Mouse (Mus musculus): Measurements from ENCODE around the gene AI464131. TPM values are rescaled to one million over a fixed set of nuclear protein-coding genes. Genes with fewer than 3 reads are reported as not detected.

The AI464131 gene
- polyA plus RNA-seq, 1 experiment from 2014 or later: 10.3 TPM

Other genes with a start within 250 kb of the AI464131 start
- 49.7 and 50.2 TPM in 2 replicates for gene Ubap2, start 227.9 kb downstream of the AI464131 start, polyA plus RNA-seq (2014; fragmentation: Nextera tagmentation; extraction: Ambion mirVana)
- 55.7 and 63.8 TPM in 2 replicates for gene Dcaf12, start 188.2 kb downstream of the AI464131 start, polyA plus RNA-seq (2014; fragmentation: Nextera tagmentation; extraction: Ambion mirVana)
- 64.1 and 68.7 TPM in 2 replicates for gene Ubap1, start 154.1 kb downstream of the AI464131 start, polyA plus RNA-seq (2014; fragmentation: Nextera tagmentation; extraction: Ambion mirVana)
- 2.3 and 3.4 TPM in 2 replicates for gene Kif24, start 38.2 kb downstream of the AI464131 start, polyA plus RNA-seq (2014; fragmentation: Nextera tagmentation; extraction: Ambion mirVana)
- gene Nudt2, start 37.9 kb downstream of the AI464131 start, polyA plus RNA-seq (2014; fragmentation: Nextera tagmentation; extraction: Ambion mirVana): 72.5 and 82.6 TPM in 2 replicates
- gene 1110017D15Rik, start 14.3 kb upstream of the AI464131 start, polyA plus RNA-seq (2014; fragmentation: Nextera tagmentation; extraction: Ambion mirVana): 19.5 and 24.2 TPM in 2 replicates
- 20.0 and 23.5 TPM in 2 replicates for gene Fam219a, start 66.5 kb upstream of the AI464131 start, polyA plus RNA-seq (2014; fragmentation: Nextera tagmentation; extraction: Ambion mirVana)
- gene Dnaic1, start 66.7 kb upstream of the AI464131 start, polyA plus RNA-seq (2014; fragmentation: Nextera tagmentation; extraction: Ambion mirVana): 2.0 and 2.3 TPM in 2 replicates
- gene Enho, start 137.2 kb upstream of the AI464131 start, polyA plus RNA-seq (2014; fragmentation: Nextera tagmentation; extraction: Ambion mirVana): 127 and 130 TPM in 2 replicates
- gene Cntfr, start 194.0 kb upstream of the AI464131 start, polyA plus RNA-seq (2014; fragmentation: Nextera tagmentation; extraction: Ambion mirVana): 19.2 and 21.8 TPM in 2 replicates
- 39.9 and 40.6 TPM in 2 replicates for gene Il11ra1, start 196.9 kb upstream of the AI464131 start, polyA plus RNA-seq (2014; fragmentation: Nextera tagmentation; extraction: Ambion mirVana)
- 57.5 and 60.5 TPM in 2 replicates for gene Rpp25l, start 210.5 kb upstream of the AI464131 start, polyA plus RNA-seq (2014; fragmentation: Nextera tagmentation; extraction: Ambion mirVana)
- gene Dctn3, start 220.1 kb upstream of the AI464131 start, polyA plus RNA-seq (2014; fragmentation: Nextera tagmentation; extraction: Ambion mirVana): 271 and 274 TPM in 2 replicates
- gene Arid3c, start 228.1 kb upstream of the AI464131 start, polyA plus RNA-seq (2014; fragmentation: Nextera tagmentation; extraction: Ambion mirVana): 1.0 and 1.5 TPM in 2 replicates

Measured in hindbrain, embryonic 14.5 days (tissue).